Mouse (Mus musculus) embryonic facial prominence, embryonic 13.5 days (tissue): ENCODE measurements around the gene Efcab5. TPM values are rescaled to one million over a fixed set of nuclear protein-coding genes. Genes with fewer than 3 reads are reported as not detected.

ENCODE experiments used
- ATAC-seq: fragments of 200-750 bp; cut with Nextera tagmentation; 2 replicates; pipeline ENCODE4 v1.8.0; 2017; ENCODE audit warnings: low read depth; ENCODE audit not compliant: insufficient number of reproducible peaks, insufficient read depth, low FRiP score, low TSS enrichment
- H3K27ac ChIP-seq: fragments of 300-500 bp; sonication (generic); 2 replicates; pipeline ENCODE4 v1.5.1; 2015; ENCODE audit warnings: moderate library complexity, mild to moderate bottlenecking, inconsistent platforms
- H3K27me3 ChIP-seq: fragments of 300-500 bp; sonication (generic); 2 replicates; pipeline ENCODE4 v1.6.1; 2015; ENCODE audit warnings: mild to moderate bottlenecking, inconsistent platforms
- H3K36me3 ChIP-seq: fragments of 300-500 bp; sonication (generic); 2 replicates; pipeline ENCODE4 v1.6.1; 2015; ENCODE audit warnings: mild to moderate bottlenecking, inconsistent platforms
- H3K4me1 ChIP-seq: fragments of 300-500 bp; sonication (generic); 2 replicates; pipeline ENCODE4 v1.6.1; 2015; ENCODE audit warnings: inconsistent platforms
- H3K4me2 ChIP-seq: fragments of 300-500 bp; sonication (generic); 2 replicates; pipeline ENCODE4 v1.6.1; 2015; ENCODE audit warnings: moderate library complexity, mild to moderate bottlenecking, inconsistent platforms
- H3K4me3 ChIP-seq: fragments of 300-500 bp; sonication (generic); 2 replicates; pipeline ENCODE4 v1.5.1; 2015; ENCODE audit warnings: mild to moderate bottlenecking, inconsistent platforms
- H3K9ac ChIP-seq: fragments of 300-500 bp; sonication (generic); 2 replicates; pipeline ENCODE4 v1.6.1; 2015; ENCODE audit warnings: mild to moderate bottlenecking, inconsistent platforms
- H3K9me3 ChIP-seq: fragments of 300-500 bp; sonication (generic); 2 replicates; pipeline ENCODE4 v1.6.1; 2016; ENCODE audit warnings: inconsistent platforms
- WGBS: fragments of 180-500 bp; shearing (Covaris S2); methylation state at CpG from one replicate; pipeline ENCODE4 v1.1.7; 2015; ENCODE audit warnings: mixed read lengths; 5-methylcytosine and 5-hydroxymethylcytosine counted together
- microRNA counts: library from miRNA; unstranded; fragments of <30 nt; microRNA quantifications from one replicate; lab custom pipeline; 2016
- microRNA-seq: library from miRNA; unstranded; fragments of <30 nt; microRNA quantifications from one replicate; pipeline ENCODE4, GENCODE M21; 2016
- polyA plus RNA-seq: library from polyadenylated mRNA; unstranded; fragments of >200 nt; fragmentation: Nextera tagmentation; extraction: Ambion mirVana; gene quantifications from 2 replicates; pipeline ENCODE4 v1.2.1, GENCODE M21; 2015

The Efcab5 gene
- polyA plus RNA-seq, 1 experiment from 2014 or later: 0.48 TPM

GRCm38 (mm10) chr11:77063406-77063805 is 125.4 kb downstream of the Efcab5 start:
- Histone ChIP-seq H3K27me3 (no peaks in the 10 kb centered on the region), H3K27ac (no peak overlapping the region), H3K4me2 (no peak overlapping the region), H3K9me3 (no peaks in the 10 kb centered on the region), H3K4me1 (no peaks in the 10 kb centered on the region), H3K9ac (no peak overlapping the region), H3K4me3 (no peak overlapping the region), H3K36me3 (no peaks in the 10 kb centered on the region)
- 92% methylated on average over 2 of the region's 2 CpGs for WGBS
- ATAC-seq: no peak

GRCm38 (mm10) chr11:77061951-77062350 is 126.8 kb downstream of the Efcab5 start:
- Histone ChIP-seq H3K9ac (no peak overlapping the region), H3K36me3 (no peaks in the 10 kb centered on the region), H3K4me2 (no peak overlapping the region), H3K27ac (no peak overlapping the region), H3K4me3 (no peak overlapping the region), H3K4me1 (no peaks in the 10 kb centered on the region), H3K27me3 (no peaks in the 10 kb centered on the region), H3K9me3 (no peaks in the 10 kb centered on the region)
- WGBS: 50% methylated on average over 5 of the region's 5 CpGs
- ATAC-seq: no peak

GRCm38 (mm10) chr11:77042816-77043215 is 146.0 kb downstream of the Efcab5 start:
- no peak overlapping the region for H3K9ac ChIP-seq

GRCm38 (mm10) chr11:77041891-77042290 is 146.9 kb downstream of the Efcab5 start:
- H3K9ac ChIP-seq: no peak overlapping the region
- H3K4me1 ChIP-seq: no peaks in the 10 kb centered on the region
- 84% methylated on average over 4 of the region's 4 CpGs for WGBS
- peaks cover 17% of the 10 kb centered on the region for H3K36me3 ChIP-seq
- ATAC-seq: no peak
- H3K27ac ChIP-seq: no peak overlapping the region
- no peak overlapping the region for H3K4me2 ChIP-seq
- H3K9me3 ChIP-seq: no peaks in the 10 kb centered on the region
- no peaks in the 10 kb centered on the region for H3K27me3 ChIP-seq
- no peak overlapping the region for H3K4me3 ChIP-seq

More at GRCm38 (mm10) chr11:77042816-77043215, 146.0 kb downstream of the Efcab5 start:
- no peak overlapping the region for H3K4me3 ChIP-seq
- peaks cover 22% of the 10 kb centered on the region for H3K36me3 ChIP-seq
- no peaks in the 10 kb centered on the region for H3K4me1 ChIP-seq
- H3K27ac ChIP-seq: no peak overlapping the region
- H3K4me2 ChIP-seq: no peak overlapping the region
- no peak for ATAC-seq
- no peaks in the 10 kb centered on the region for H3K9me3 ChIP-seq
- no peaks in the 10 kb centered on the region for H3K27me3 ChIP-seq
- 84% methylated on average over 2 of the region's 2 CpGs for WGBS

MicroRNA genes within 50 kb of the gene (microRNA counts, 519-probe panel; counts per million panel counts)
- microRNA mmu-miR-423-3p (lab: Ali Mortazavi, UCI) (3,751 counts per million, percentile 83 among the panel's probes with 10 or more counts), microRNA mmu-miR-423-5p (lab: Ali Mortazavi, UCI) (3,684 counts per million, percentile 82 among the panel's probes with 10 or more counts)

Small RNA genes within 50 kb of the gene (microRNA-seq; reads per million reads assigned to microRNA genes)
- gene Mir423: 5,796 reads per million, percentile 91 among the genes with 10 or more reads in this experiment

Other genes starting within 250 kb of the Efcab5 start
- gene Slc6a4, start 190.4 kb downstream of the Efcab5 start, polyA plus RNA-seq: 0.89 and 0.91 TPM in 2 replicates
- gene Nsrp1, start 110.5 kb downstream of the Efcab5 start, polyA plus RNA-seq: 102 and 123 TPM in 2 replicates
- 8.5 and 10.1 TPM in 2 replicates for gene Ssh2, start 27.3 kb upstream of the Efcab5 start, polyA plus RNA-seq